Mouse (Mus musculus): ENCODE data around the gene Gcnt2. TPM values are rescaled to one million over a fixed set of nuclear protein-coding genes. Genes with fewer than 3 reads are reported as not detected.
"Not testable (repeated sequence)": the region's sequence is repeated elsewhere in the genome, so short reads cannot be mapped to it uniquely, and the experiment has no call there.

The Gcnt2 gene
- total RNA-seq, 2 experiments from 2014 or later, result 17.5 to 18.3 TPM

DNA sequence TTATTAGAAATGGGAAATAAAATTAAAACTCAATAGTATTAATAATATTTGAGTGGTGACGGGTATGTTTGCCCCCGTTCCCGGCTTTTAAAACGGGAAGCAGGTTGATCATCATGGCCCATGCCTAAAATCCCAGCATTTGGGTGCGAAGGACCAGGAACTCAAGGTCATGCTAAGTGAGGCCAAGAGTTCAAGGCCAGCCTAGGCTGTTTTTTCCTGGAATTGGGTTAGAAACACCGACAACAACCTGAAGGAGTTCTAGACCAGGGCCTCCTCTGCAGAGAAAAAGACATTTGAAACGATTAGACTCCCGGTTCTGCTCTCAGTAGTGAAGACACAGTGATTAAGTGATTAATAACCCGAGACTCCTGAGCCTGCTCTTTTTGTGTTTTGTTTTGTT, 3.5 kb downstream of the Gcnt2 start:
- intact Hi-C loops (cut with DNase I), result no loop called here
- DNase-seq (ENCODE audit: low spot score in 2 of 2), result no peak

DNA sequence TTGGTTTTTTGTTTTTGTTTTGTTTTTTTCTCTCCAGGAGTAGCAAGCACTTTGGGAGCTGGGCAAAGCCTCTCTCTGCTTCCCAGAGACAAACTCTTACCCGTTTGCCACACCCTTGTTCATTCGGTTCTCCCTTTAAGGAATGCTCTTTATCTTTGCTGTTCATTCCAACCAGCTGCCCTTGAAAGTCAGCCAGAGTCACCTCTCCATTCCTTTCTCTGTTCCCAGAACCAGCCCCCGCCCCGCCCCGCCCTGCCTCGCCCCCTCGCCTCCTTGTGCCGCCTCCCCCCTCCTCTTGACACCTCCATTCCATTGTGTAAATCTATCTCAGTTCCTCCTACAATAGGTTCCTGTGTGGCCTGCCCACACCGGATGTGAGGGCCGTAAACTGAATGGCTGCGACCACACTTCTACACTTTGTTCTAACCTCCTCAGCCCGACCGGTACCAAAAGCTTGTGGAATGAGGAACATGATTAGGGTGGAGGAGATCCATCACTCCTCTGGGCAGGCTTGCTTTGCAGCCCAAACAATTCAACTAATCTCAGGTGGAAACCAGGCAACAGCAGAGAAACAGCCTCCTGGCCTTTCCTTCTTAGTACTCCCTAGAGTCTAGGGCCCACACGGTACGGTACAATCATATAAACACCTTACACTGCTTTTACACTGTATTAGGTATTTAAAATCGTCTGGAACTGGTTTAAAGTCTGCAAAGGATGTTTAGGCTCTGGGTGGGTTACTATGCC, 9.5 kb downstream of the Gcnt2 start:
- intact Hi-C loops (cut with DNase I), result no loop called here
- no peak for DNase-seq (ENCODE audit: low spot score in 2 of 2)

DNA sequence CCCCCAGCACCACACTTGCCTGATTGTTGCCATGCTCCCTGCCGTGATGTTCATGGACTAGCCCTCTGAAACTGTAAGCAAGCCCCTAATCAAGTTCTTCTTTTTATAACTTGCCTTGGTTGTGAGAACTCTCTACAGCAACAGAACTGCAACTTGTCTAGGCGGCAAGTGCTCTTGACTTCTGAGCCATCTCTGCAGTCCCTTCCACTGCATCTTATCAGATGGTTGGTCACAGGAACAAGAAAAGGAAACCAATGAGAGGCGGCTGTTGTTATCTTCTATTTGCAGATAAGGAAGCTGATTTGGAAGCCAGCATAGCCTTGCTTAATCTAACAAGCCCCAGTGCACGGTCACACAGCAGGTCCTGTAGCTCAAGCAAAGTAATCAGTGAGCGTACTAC, 14.5 kb downstream of the Gcnt2 start:
- intact Hi-C loops (cut with DNase I), result no loop called here
- no peak for DNase-seq (ENCODE audit: low spot score in 2 of 2)

DNA sequence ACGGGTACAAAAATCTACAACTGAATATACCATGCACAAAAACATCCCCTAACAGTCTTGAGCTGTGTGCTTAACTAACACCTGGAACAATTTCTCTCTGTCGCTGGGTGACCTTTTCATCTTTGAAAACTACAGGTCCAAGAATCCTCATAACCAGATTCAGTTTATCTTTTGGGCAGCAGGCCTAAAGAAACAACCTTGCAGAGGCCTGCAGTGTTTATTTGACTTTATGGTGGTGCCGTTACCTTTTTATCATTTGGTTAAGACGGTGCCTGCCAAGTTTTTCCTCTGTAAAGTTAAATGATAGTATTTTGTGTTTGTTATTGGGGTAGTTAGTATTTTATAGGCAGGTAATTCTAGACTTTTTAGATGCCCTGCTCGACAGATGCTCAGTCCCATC, 15.9 kb downstream of the Gcnt2 start:
- DNase-seq (ENCODE audit: low spot score in 2 of 2), result no peak
- intact Hi-C loops (cut with DNase I), result no loop called here

DNA sequence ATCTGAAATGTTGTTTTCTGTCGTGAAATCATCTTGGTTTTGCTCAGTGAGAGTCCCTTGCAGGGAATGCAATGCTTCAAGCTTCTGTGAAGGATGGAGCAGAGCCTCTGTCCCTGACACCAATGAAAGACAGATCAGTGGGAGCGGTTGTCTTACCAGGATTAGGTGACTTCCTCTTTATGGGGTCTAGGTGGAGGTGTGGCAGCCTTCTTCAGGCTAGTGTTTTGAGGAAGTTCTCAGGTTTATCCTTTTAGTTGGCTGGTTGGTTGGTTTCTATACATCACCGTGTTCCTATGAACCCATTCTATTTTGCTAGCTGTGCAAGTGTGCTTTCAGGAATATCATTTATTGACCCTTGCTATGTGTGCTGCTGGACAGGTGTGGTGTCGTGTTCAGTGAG, 18.0 kb downstream of the Gcnt2 start:
- no peak for DNase-seq (ENCODE audit: low spot score in 2 of 2)
- intact Hi-C loops (cut with DNase I), result no loop called here

DNA sequence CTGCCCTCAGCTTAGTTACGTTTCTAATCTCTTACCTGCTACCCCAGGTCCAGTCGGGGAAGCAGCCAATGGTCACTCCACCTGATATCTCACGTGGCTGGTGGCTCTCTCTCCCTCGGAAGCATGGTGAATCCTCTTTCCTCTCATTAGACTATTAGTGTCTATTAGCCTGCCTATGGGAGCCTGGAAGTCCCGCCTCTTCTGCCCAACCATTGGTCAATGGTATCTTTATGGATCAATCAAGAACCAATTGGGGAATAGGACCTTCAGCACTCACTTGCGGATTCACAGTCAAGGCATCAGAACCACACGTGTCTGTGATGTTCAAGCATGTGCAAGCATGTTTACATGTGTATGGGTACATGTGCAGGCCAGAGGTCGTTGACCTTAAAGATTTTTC, 21.0 kb downstream of the Gcnt2 start:
- DNase-seq (ENCODE audit: low spot score in 2 of 2), result no peak
- intact Hi-C loops (cut with DNase I), result no loop called here

DNA sequence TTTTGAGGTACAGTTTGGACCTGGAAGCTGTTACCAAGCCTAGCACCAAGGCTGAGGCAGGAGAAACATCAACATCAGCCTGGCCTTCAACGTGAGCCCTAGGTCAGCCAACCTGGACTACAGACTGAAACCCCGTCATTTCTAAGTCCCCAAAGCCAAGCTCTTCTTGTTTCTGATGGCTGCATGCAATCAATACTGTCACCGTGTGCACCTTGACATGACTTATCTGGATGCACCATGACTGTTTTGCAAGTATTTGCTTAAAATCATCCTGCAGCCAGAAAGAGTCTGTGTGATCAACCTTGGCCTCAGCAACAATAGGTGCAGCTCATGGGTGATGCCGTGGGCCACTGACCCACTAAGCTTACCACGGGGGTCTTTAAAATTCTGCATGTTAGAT, 23.1 kb downstream of the Gcnt2 start:
- intact Hi-C loops (cut with DNase I), result no loop called here
- no peak for DNase-seq (ENCODE audit: low spot score in 2 of 2)

DNA sequence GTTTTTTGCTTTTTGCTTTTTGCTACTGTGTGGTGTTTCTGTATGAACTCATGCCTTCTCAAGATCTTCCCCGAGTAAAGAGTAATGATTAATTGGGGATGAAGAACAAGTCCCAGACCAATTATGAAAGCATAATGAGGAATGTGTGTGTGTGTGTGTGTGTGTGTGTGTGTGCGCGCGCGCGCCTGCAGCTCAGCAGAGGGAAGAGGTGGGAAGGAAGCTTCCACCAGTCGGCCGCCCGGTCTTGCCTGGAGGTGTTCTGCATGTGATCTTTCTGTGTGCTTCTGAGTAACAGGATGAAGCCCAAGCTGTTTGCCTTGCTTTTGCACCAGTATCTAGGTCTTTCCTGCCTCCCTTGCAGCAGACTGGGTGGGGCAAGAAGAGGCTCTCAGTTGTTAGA, 24.3 kb downstream of the Gcnt2 start:
- intact Hi-C loops (cut with DNase I), result no loop called here
- DNase-seq (ENCODE audit: low spot score in 2 of 2), result no peak

DNA sequence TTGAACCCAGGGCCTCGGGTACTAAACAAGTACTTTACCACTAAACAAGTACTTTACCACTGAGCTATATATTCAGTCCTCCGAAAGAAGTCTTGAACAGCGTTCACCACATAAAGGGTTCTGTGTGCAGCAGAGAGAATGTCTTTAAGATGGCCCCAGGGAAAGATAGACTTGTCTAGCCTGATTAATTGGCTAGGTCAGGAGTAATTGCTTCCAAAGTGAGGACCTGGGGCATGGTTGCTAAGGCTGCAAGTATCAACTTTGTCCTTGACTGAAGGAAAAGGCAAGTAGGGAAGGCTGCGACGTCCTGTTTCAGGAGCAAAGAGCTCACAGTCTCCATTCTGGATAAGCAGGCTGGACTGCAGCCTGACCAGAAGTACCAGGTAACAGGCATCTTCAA, 25.3 kb downstream of the Gcnt2 start:
- intact Hi-C loops (cut with DNase I), result no loop called here

DNA sequence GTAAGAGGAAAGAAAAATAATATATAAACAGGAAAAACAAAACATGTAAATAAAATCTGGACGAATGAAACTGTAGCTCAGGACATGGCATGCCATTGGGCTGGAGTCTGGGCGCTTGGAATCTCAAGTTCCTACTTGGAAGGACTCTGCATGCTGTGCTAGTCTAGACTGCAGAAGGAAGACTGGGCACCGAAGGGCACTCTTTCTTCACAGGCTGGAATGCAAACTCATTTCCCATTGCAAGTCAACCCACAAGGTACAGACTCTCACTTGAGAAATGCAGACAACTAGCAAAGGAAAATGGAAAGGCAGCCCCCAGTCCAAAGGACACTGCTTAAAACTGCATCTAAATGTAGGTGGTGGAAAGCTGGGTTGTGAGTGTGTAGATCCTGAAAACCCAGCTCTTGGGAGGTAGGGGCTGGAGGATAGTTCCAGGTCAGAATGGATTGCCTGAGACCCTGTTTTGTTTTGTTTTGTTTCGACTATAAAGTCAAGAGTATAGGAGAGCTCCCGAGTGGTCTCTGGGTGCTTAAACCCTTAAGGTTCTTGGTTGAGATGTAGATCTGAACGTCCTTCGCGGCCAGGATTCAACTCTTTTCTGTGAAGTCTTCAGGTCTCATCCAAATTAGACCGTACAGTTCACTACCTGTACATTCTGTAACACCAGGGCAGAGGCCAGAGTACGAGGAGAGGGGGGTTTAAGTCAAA, 26.5 kb downstream of the Gcnt2 start:
- intact Hi-C loops (cut with DNase I), result no loop called here
- DNase-seq (ENCODE audit: low spot score in 2 of 2), result no peak

More for the DNA sequence above, 25.3 kb downstream of the Gcnt2 start:
- DNase-seq (ENCODE audit: low spot score in 2 of 2), result no peak

DNA sequence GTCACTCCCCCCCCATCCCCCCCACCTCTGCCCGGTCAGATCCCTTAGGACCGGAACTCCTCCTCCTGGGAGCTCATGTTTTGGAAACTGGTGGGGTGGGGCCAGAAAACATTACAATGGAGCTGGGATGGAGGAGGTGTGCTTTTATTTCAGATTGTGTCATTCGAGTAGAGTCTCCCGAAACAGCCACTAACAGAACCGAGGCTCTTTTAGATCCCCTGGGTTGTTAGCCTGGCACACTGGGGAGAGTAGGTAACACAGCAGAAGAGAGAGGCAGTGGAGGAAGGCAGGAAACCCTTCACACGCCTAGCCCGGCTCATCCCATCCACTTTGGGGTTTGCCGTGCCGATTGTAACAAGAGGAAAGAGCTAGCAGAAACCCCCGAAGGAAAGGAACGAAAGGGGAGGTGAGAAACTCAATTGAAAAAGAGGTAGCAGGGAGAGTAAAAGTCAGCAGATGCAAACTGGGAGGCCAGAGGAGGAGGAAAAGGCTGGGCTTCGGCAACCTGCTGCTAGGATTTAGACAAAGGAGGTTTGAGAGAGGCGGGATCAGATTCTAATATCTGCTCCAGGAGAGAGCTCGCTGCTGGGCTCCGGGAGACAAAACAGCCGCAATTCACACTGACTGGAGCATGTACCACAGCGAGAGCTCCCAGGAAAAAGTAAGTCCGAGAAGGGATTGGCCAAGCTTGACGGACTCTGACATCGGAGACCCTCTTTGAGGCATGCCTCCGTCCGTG, 27.3 kb downstream of the Gcnt2 start:
- peak in 1 of 2 experiments; percentile 10 for DNase-seq (ENCODE audit: low spot score in 2 of 2)
- intact Hi-C loops (cut with DNase I), result no loop called here

DNA sequence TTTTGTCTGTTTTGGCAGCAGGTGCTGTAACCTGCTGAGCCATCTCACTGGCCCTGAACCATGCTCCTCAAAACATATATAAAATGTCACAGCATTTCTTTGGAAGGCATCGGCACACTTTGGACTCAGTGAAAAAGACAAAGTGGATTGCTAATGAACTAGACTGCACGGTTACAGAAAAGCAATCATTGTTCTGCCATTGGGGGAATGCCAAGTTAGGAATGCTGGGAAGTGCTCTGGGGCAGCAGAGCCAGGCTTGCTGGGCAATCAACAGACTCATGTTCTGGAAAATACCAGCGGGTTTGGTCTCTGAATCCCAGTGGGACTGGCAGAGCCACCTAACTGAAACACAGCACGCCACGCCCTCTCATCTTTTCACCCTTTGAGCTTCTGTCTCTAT, 31.0 kb downstream of the Gcnt2 start:
- intact Hi-C loops (cut with DNase I), result no loop called here
- no peak for DNase-seq (ENCODE audit: low spot score in 2 of 2)

DNA sequence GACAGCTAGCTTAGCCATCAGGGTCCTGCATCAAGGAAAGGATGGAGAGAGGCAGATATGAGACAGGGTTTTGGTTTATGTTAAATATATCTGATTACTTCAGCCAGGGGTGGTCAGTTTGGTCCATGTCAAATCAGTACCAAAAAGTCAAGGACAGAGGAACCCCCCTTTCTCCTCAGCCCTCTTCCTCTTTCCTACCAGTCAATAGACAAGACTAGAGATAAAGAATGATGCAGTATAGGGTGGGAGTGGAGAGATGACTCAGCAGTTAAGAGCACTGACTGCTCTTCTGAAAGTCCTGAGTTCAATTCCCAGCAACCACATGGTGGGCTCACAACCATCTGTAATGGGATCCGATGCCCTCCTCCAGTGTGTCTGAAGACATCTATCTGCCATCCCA, 31.8 kb downstream of the Gcnt2 start:
- DNase-seq (ENCODE audit: low spot score in 2 of 2); intact Hi-C loops (cut with DNase I): not testable (repeated sequence)

DNA sequence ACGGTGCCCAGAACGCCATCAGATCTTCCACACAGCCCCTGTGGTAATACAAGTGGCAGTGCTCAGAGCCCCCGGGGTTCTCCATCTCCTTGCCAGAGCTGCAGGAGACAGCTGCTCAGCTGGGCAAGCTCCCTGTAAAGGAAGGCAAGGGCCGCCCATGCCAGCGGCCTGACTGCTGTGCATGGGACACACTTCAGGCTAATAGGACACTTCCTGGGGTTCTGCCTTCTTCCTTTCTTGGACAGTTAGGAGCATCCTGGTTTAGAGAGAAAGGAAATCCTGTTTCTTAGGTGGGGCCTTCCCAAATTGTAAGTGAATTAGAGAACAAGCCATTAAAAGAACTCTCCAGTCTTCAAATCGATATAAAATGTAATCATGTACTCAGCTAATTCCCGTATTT, 32.5 kb downstream of the Gcnt2 start:
- intact Hi-C loops (cut with DNase I), result no loop called here
- DNase-seq (ENCODE audit: low spot score in 2 of 2), result no peak

DNA sequence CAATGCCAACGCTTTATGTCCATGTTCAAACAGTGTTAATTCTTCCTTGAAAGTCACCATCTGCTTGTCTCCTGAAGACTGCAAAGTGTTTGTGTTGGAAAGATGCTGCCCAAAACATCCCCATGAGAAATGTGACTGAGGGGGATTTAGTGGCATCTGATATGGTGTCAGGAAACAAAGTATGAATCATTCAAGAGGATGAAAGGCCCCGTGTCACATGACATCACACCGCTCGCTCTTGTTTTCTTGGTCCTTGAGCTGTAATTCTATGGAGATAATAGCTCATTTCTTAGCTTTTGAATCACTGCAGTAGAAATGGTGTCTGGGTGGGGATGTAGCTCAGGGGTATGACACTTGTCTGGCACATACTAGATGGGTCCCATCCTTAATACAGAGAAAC, 33.0 kb downstream of the Gcnt2 start:
- no peak for DNase-seq (ENCODE audit: low spot score in 2 of 2)
- intact Hi-C loops (cut with DNase I), result no loop called here

DNA sequence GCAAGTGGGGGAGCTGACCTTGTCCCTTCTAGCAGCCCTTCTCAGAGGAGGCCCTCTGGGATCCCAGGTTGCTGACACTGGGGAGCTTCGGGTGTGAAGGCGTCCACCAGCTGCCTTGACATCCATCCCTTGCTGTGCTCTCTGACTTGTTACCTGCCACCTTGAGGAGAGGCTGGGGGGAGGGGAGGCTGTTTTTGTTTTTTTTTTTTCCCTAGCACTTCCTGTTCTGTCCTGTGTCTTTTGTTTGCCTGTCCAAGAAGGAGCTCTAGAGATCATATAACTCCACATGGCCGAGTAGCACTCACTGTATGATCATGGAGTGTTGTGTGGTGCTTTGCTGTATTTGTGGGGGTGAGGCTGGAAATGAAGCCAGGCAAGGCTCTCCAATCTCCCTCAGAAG, 34.0 kb downstream of the Gcnt2 start:
- no peak for DNase-seq (ENCODE audit: low spot score in 2 of 2)
- intact Hi-C loops (cut with DNase I), result no loop called here

DNA sequence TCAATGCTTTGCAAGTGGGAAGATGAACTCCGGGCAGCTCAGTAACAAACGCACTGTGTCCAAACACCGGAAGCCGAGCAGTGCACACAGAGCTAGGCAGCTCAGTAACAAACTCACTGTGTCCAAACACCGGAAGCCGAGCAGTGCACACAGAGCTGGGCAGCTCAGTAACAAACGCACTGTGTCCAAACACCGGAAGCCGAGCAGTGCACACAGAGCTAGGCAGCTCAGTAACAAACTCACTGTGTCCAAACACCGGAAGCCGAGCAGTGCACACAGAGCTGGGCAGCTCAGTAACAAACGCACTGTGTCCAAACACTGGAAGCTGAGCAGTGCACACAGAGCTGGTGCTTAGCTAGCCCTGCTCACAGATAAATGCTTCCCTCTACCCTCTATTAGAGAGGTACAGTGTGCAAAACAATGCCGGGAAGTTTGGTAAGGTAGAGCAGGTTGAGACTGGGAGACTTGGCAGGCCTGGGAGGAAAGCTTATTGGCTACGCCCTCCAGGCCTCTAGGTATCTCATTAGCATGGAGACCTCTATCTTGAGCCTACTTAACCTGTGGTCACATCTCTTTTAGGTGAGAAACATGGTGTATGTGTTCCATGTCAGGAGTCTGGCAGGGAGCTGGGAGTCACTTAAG, 38.6 kb downstream of the Gcnt2 start:
- intact Hi-C loops (cut with DNase I); DNase-seq (ENCODE audit: low spot score in 2 of 2): not testable (repeated sequence)

DNA sequence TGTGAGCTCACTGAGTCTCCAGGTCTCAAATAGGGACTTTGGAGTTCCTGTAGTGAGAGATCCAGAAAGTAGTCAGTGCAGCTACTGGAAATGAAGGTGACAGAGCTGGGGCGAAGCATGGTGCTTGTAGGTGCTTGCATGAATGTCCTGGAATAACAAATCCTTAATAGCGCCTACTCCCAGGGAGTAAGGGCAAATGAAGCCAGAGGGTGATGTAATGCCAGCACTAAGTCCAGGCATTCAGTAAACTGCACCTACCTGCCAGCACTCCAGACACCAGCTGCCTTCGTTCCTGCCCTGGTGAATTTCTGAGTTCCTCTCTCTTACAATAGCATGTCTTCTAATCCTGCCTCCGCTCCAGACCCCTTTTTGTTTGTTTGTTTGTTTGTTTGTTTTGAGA, 39.1 kb downstream of the Gcnt2 start:
- intact Hi-C loops (cut with DNase I), result no loop called here
- DNase-seq (ENCODE audit: low spot score in 2 of 2), result no peak

DNA sequence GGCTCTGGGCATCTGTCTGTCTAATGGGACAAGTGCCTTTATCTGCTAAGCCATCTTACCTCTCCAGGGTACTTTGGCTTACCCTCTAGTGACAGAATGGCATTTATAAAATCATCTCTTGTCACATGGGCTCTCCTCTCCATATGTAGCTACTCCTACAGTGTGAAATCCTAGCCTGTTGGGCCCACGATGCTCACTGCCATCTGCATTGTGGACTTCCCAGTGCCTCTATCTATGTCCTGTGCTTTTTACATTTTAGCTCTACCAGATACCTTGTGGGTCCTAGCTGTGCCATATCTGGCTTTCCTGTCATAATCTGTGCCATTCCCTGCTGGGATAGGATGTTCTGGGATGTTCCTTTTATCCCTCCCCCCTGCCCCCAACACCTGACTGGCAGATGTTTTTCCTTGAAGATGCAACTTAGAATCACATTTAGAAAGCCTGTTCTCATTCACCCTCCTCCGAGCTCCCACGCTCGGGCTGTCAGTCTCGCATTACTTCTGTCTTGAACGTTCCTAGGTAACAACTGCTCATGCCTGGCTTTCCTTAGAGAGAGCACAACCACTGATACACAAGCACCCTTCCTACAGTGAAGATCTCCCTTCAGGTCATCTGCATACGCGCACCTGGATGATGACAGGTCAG, 39.9 kb downstream of the Gcnt2 start:
- peak; percentile 61 to 62 for DNase-seq (ENCODE audit: low spot score in 2 of 2)
- intact Hi-C loops (cut with DNase I), result no loop called here
